Mouse (Mus musculus) liver, postnatal 0 days (tissue): ENCODE measurements around the gene Ehd1. TPM values are rescaled to one million over a fixed set of nuclear protein-coding genes. Genes with fewer than 3 reads are reported as not detected.

Source experiments
- ATAC-seq: fragments of 200-750 bp; cut with Nextera tagmentation; 2 replicates; pipeline ENCODE4 v1.8.0; 2017; ENCODE audit warnings: mild to moderate bottlenecking, moderate library complexity
- DNase-seq: peaks from one replicate; pipeline ENCODE4 v3.0.0-alpha.2; 2016
- H3K27ac ChIP-seq: fragments of 300-500 bp; sonication (generic); 2 replicates; pipeline ENCODE4 v1.5.1; 2014; ENCODE audit warnings: antibody characterized with exemption, moderate library complexity, mild to moderate bottlenecking, low read depth
- H3K27me3 ChIP-seq: fragments of 300-500 bp; sonication (generic); 2 replicates; pipeline ENCODE4 v1.6.1; 2014; ENCODE audit warnings: low read length, control low read depth, mixed read lengths; ENCODE audit not compliant: insufficient read depth
- H3K36me3 ChIP-seq: fragments of 300-500 bp; sonication (generic); replicated peaks from 2 replicates; pipeline ENCODE4 v1.6.1; 2014; ENCODE audit warnings: mild to moderate bottlenecking, control low read depth, low read length, moderate library complexity, mixed read lengths; ENCODE audit not compliant: insufficient read depth
- H3K4me1 ChIP-seq: fragments of 300-500 bp; sonication (generic); 2 replicates; pipeline ENCODE4 v1.6.1; 2014; ENCODE audit warnings: antibody characterized with exemption, mild to moderate bottlenecking, control low read depth; ENCODE audit not compliant: insufficient read depth
- H3K4me2 ChIP-seq: fragments of 300-500 bp; sonication (generic); 2 replicates; pipeline ENCODE4 v1.6.1; 2014; ENCODE audit warnings: low read depth, mild to moderate bottlenecking, low read length, moderate library complexity, mixed read lengths
- H3K4me3 ChIP-seq: fragments of 300-500 bp; sonication (generic); 2 replicates; pipeline ENCODE4 v1.5.1; 2014; ENCODE audit warnings: low read depth, low read length
- H3K9ac ChIP-seq: fragments of 300-500 bp; sonication (generic); replicated peaks from 2 replicates; pipeline ENCODE4 v1.6.1; 2014; ENCODE audit warnings: mild to moderate bottlenecking, moderate library complexity
- H3K9me3 ChIP-seq: fragments of 300-500 bp; sonication (generic); 2 replicates; pipeline ENCODE4 v1.6.1; 2016; ENCODE audit warnings: mild to moderate bottlenecking, control low read depth, low read length, mixed read lengths
- CTCF ChIP-seq: sonication (generic); IDR thresholded peaks from 2 replicates; pipeline ENCODE4 v1.5.1; 2016; ENCODE audit warnings: antibody characterized with exemption, low read depth
- EP300 ChIP-seq: IDR thresholded peaks from 2 replicates; pipeline ENCODE4 v1.6.1; 2016; ENCODE audit warnings: antibody characterized with exemption, low read depth, mild to moderate bottlenecking
- WGBS: fragments of 180-500 bp; shearing (Covaris S2); extraction: QIAGEN DNeasy Blood & Tissue Kit; methylation state at CpG from one replicate; pipeline ENCODE4 v1.1.7; 2014; ENCODE audit not compliant: insufficient replicate concordance; 5-methylcytosine and 5-hydroxymethylcytosine counted together
- polyA plus RNA-seq: library from polyadenylated mRNA; unstranded; fragments of >200 nt; fragmentation: Nextera tagmentation; extraction: Ambion mirVana; gene quantifications from 2 replicates; pipeline ENCODE4 v1.2.1, GENCODE M21; 2015

Ehd1 gene
- polyA plus RNA-seq, 1 experiment from 2014 or later: 36.4 TPM

GRCm38 (mm10) chr19:6275740-6276389 lies 660 bp upstream of the Ehd1 start:
- no peaks in the 10 kb centered on the region for H3K27me3 ChIP-seq
- 6% methylated on average over 15 of the region's 15 CpGs for WGBS
- TF ChIP-seq CTCF (peak; percentile 30), EP300 (no peak)
- peak; percentile 59 for DNase-seq
- H3K36me3 ChIP-seq: peaks cover 15% of the 10 kb centered on the region
- ATAC-seq: peak; percentile 4; the same call in 1 of the 2 replicates
- no peaks in the 10 kb centered on the region for H3K9me3 ChIP-seq
- H3K4me1 ChIP-seq: peaks cover 68% of the 10 kb centered on the region
- H3K27ac ChIP-seq: peak overlapping the region; percentile 92
- H3K4me3 ChIP-seq: peak overlapping the region; percentile 67
- peak overlapping the region; percentile 59 for H3K9ac ChIP-seq
- peak overlapping the region; percentile 91 for H3K4me2 ChIP-seq

- DNase-seq (peak; percentile 55), ATAC-seq (0 out of 2 replicates have a peak, but pooled peaks have one; percentile 1)
- Histone ChIP-seq H3K36me3 (peaks cover 35% of the 10 kb centered on the region), H3K4me2 (peak overlapping the region; percentile 91), H3K27ac (peak overlapping the region; percentile 83), H3K9ac (peak overlapping the region; percentile 69), H3K27me3 (no peaks in the 10 kb centered on the region), H3K9me3 (no peaks in the 10 kb centered on the region), H3K4me3 (peak overlapping the region; percentile 67), H3K4me1 (peaks cover 71% of the 10 kb centered on the region)
- WGBS: 10% methylated on average over 10 of the region's 10 CpGs
- TF ChIP-seq CTCF (no peak), EP300 (no peak)
Observed at GRCm38 (mm10) chr19:6277661-6278438, 1.3 kb downstream of the Ehd1 start.

GRCm38 (mm10) chr19:6278439-6279073 lies 2.0 kb downstream of the Ehd1 start:
- peak overlapping the region; percentile 67 for H3K4me3 ChIP-seq
- peak overlapping the region; percentile 83 for H3K27ac ChIP-seq
- no peak for ATAC-seq
- H3K36me3 ChIP-seq: peaks cover 42% of the 10 kb centered on the region
- DNase-seq: no peak
- TF ChIP-seq EP300 (no peak), CTCF (no peak; the same call in 1 of the 2 replicates)
- H3K9me3 ChIP-seq: no peaks in the 10 kb centered on the region
- peaks cover 78% of the 10 kb centered on the region for H3K4me1 ChIP-seq
- peak overlapping the region; percentile 91 for H3K4me2 ChIP-seq
- H3K9ac ChIP-seq: peak overlapping the region; percentile 69
- WGBS: 26% methylated on average over 6 of the region's 6 CpGs
- H3K27me3 ChIP-seq: no peaks in the 10 kb centered on the region

GRCm38 (mm10) chr19:6279481-6280144 lies 3.1 kb downstream of the Ehd1 start:
- Histone ChIP-seq H3K27me3 (no peaks in the 10 kb centered on the region), H3K36me3 (peaks cover 43% of the 10 kb centered on the region), H3K27ac (peak overlapping the region; percentile 83; the same call in 1 of the 2 replicates), H3K4me2 (peak overlapping the region; percentile 91), H3K4me3 (peak overlapping the region; percentile 67), H3K4me1 (peaks cover 81% of the 10 kb centered on the region), H3K9me3 (no peaks in the 10 kb centered on the region), H3K9ac (peak overlapping the region; percentile 69)
- ATAC-seq (no peak), DNase-seq (no peak)
- 80% methylated on average over 6 of the region's 6 CpGs for WGBS
- no peak for TF ChIP-seq EP300
- no peak for TF ChIP-seq CTCF

GRCm38 (mm10) chr19:6280554-6280953 lies 4.0 kb downstream of the Ehd1 start:
- H3K9ac ChIP-seq: 0 out of 2 replicates have a peak overlapping the region, but pooled peaks have one; percentile 69
- 82% methylated on average over 7 of the region's 7 CpGs for WGBS

More at GRCm38 (mm10) chr19:6280554-6280953, 4.0 kb downstream of the Ehd1 start:
- TF ChIP-seq EP300 (no peak), CTCF (no peak)
- Histone ChIP-seq H3K4me1 (peaks cover 83% of the 10 kb centered on the region), H3K36me3 (peaks cover 43% of the 10 kb centered on the region), H3K27me3 (no peaks in the 10 kb centered on the region), H3K4me2 (0 out of 2 replicates have a peak overlapping the region, but pooled peaks have one; percentile 22), H3K9me3 (no peaks in the 10 kb centered on the region), H3K27ac (no peak overlapping the region), H3K4me3 (no peak overlapping the region)
- DNase-seq (no peak), ATAC-seq (no peak)
